Mouse (Mus musculus) MEL (cell line): Measurements from ENCODE around the gene Eif2a. TPM values are rescaled to one million over a fixed set of nuclear protein-coding genes. Genes with fewer than 3 reads are reported as not detected.

Experiments
- DNase-seq: peaks from one replicate; pipeline ENCODE4 v3.0.0; 2011; ENCODE audit warnings: low read depth, low spot score
- H3K27ac ChIP-seq: 2 replicates; pipeline ENCODE4 v1.5.1; 2012; ENCODE audit warnings: low read depth, mild to moderate bottlenecking, control low read depth, low read length, moderate library complexity; ENCODE audit not compliant: control insufficient read depth
- H3K27me3 ChIP-seq, 2 experiments: fragments of 150-350 bp in 1 of 2; sonication (generic) in 1 of 2; 2 replicates each; pipeline ENCODE4 v1.6.1; 2012; ENCODE audit warnings: low read length in 2 of 2, mild to moderate bottlenecking in 2 of 2, improper control_type of control experiment in 1 of 2, moderate library complexity in 1 of 2; ENCODE audit not compliant: insufficient read depth in 2 of 2, control insufficient read depth in 1 of 2
- H3K36me3 ChIP-seq, 2 experiments: 2 replicates each; pipeline ENCODE4 v1.6.1; 2012 to 2014; ENCODE audit warnings: low read length in 2 of 2, improper control_type of control experiment in 1 of 2, inconsistent platforms in 1 of 2, mild to moderate bottlenecking in 1 of 2; ENCODE audit not compliant: insufficient read depth in 2 of 2, control insufficient read depth in 1 of 2
- H3K4me1 ChIP-seq, 2 experiments: fragments of 150-350 bp in 1 of 2; sonication (generic) in 1 of 2; 2 replicates each; pipeline ENCODE4 v1.6.1; 2012; ENCODE audit warnings: low read length in 2 of 2, improper control_type of control experiment in 1 of 2, mild to moderate bottlenecking in 1 of 2; ENCODE audit not compliant: insufficient read depth in 2 of 2, control insufficient read depth in 1 of 2
- H3K4me3 ChIP-seq, 2 experiments: fragments of 150-350 bp in 1 of 2; sonication (generic) in 1 of 2; 2 replicates each; pipeline ENCODE4 v1.5.1; 2012; ENCODE audit warnings: low read depth in 2 of 2, low read length in 2 of 2, mild to moderate bottlenecking in 2 of 2, moderate library complexity in 2 of 2, control low read depth in 1 of 2, improper control_type of control experiment in 1 of 2; ENCODE audit not compliant: control insufficient read depth in 1 of 2, insufficient read depth in 1 of 2
- H3K79me2 ChIP-seq: 2 replicates; pipeline ENCODE4 v1.6.1; 2012; ENCODE audit warnings: mild to moderate bottlenecking, low read length, moderate library complexity; ENCODE audit not compliant: control insufficient read depth, poor library complexity, insufficient read depth
- H3K9ac ChIP-seq: 2 replicates; pipeline ENCODE4 v1.6.1; 2012; ENCODE audit warnings: low read depth, mild to moderate bottlenecking, control low read depth, low read length, moderate library complexity; ENCODE audit not compliant: control insufficient read depth, poor library complexity, severe bottlenecking
- H3K9me3 ChIP-seq: fragments of 150-350 bp; sonication (generic); replicated peaks from 2 replicates; pipeline ENCODE4 v1.6.1; 2012; ENCODE audit warnings: mild to moderate bottlenecking, low read length, improper control_type of control experiment, moderate library complexity; ENCODE audit not compliant: insufficient read depth
- BHLHE40 ChIP-seq: IDR thresholded peaks from 2 replicates; pipeline ENCODE4 v1.6.1; 2012; ENCODE audit warnings: low read depth, mild to moderate bottlenecking, inconsistent platforms, low read length, improper control_type of control experiment, borderline replicate concordance
- CHD1 ChIP-seq: IDR thresholded peaks from 2 replicates; pipeline ENCODE4 v1.6.1; 2012; ENCODE audit warnings: low read depth, mild to moderate bottlenecking, inconsistent platforms, low read length, improper control_type of control experiment
- CHD2 ChIP-seq: IDR thresholded peaks from 2 replicates; pipeline ENCODE4 v1.6.1; 2011; ENCODE audit warnings: low read length, improper control_type of control experiment
- ETS1 ChIP-seq: IDR thresholded peaks from 2 replicates; pipeline ENCODE4 v1.6.1; 2012; ENCODE audit warnings: low read depth, mild to moderate bottlenecking, inconsistent platforms, low read length, improper control_type of control experiment, moderate library complexity
- GABPA ChIP-seq: IDR thresholded peaks from 2 replicates; pipeline ENCODE4 v1.6.1; 2012; ENCODE audit warnings: low read depth, mild to moderate bottlenecking, inconsistent platforms, low read length, improper control_type of control experiment, moderate library complexity
- JUND ChIP-seq: IDR thresholded peaks from 2 replicates; pipeline ENCODE4 v1.6.1; 2011; ENCODE audit warnings: low read depth, mild to moderate bottlenecking, improper control_type of control experiment, low read length
- MAFK ChIP-seq: IDR thresholded peaks from 2 replicates; pipeline ENCODE4 v1.6.1; 2011; ENCODE audit warnings: low read depth, mild to moderate bottlenecking, low read length, improper control_type of control experiment, borderline replicate concordance
- MEF2A ChIP-seq: IDR thresholded peaks from 2 replicates; pipeline ENCODE4 v1.6.1; 2014; ENCODE audit warnings: low read depth, mild to moderate bottlenecking, inconsistent platforms, low read length, improper control_type of control experiment; ENCODE audit not compliant: poor library complexity, insufficient replicate concordance, severe bottlenecking; ENCODE audit errors: extremely low read depth
- MYB ChIP-seq: IDR thresholded peaks from 2 replicates; pipeline ENCODE4 v1.6.1; 2011; ENCODE audit warnings: mild to moderate bottlenecking, low read depth, low read length, improper control_type of control experiment
- MYC ChIP-seq: IDR thresholded peaks from 2 replicates; pipeline ENCODE4 v1.6.1; 2011; ENCODE audit warnings: low read depth, mild to moderate bottlenecking, low read length, improper control_type of control experiment, moderate library complexity
- NELFE ChIP-seq: IDR thresholded peaks from 2 replicates; pipeline ENCODE4 v1.6.1; 2011; ENCODE audit warnings: low read depth, low read length, improper control_type of control experiment
- NRF1 ChIP-seq: IDR thresholded peaks from 2 replicates; pipeline ENCODE4 v1.6.1; 2014; ENCODE audit warnings: low read depth, mild to moderate bottlenecking, inconsistent platforms, low read length, improper control_type of control experiment, moderate library complexity; ENCODE audit not compliant: poor library complexity, insufficient read depth, severe bottlenecking
- RCOR1 ChIP-seq: IDR thresholded peaks from 2 replicates; pipeline ENCODE4 v1.6.1; 2012; ENCODE audit warnings: low read depth, mild to moderate bottlenecking, inconsistent platforms, low read length, improper control_type of control experiment
- SMC3 ChIP-seq: IDR thresholded peaks from 2 replicates; pipeline ENCODE4 v1.6.1; 2011; ENCODE audit warnings: low read depth, low read length, improper control_type of control experiment
- UBTF ChIP-seq: IDR thresholded peaks from 2 replicates; pipeline ENCODE4 v1.6.1; 2012; ENCODE audit warnings: low read depth, mild to moderate bottlenecking, inconsistent platforms, low read length, improper control_type of control experiment, moderate library complexity, borderline replicate concordance; ENCODE audit not compliant: insufficient read depth
- USF2 ChIP-seq, 2 experiments: IDR thresholded peaks; 2 replicates each; pipeline ENCODE4 v1.6.1; 2011 to 2012; ENCODE audit warnings: improper control_type of control experiment in 2 of 2, low read length in 2 of 2, borderline replicate concordance in 1 of 2, inconsistent platforms in 1 of 2, low read depth in 1 of 2, mild to moderate bottlenecking in 1 of 2; ENCODE audit not compliant: insufficient read depth in 1 of 2
- ZKSCAN1 ChIP-seq: IDR thresholded peaks from 2 replicates; pipeline ENCODE4 v1.6.1; 2012; ENCODE audit warnings: low read depth, mild to moderate bottlenecking, inconsistent platforms, low read length, improper control_type of control experiment, moderate library complexity
- ZMIZ1 ChIP-seq: IDR thresholded peaks from 2 replicates; pipeline ENCODE4 v1.6.1; 2012; ENCODE audit warnings: low read depth, mild to moderate bottlenecking, inconsistent platforms, low read length, improper control_type of control experiment, moderate library complexity
- polyA plus RNA-seq, 2 experiments: library from polyadenylated mRNA; stranded (reverse) in 1 of 2; unstranded in 1 of 2; fragments of >175 nt in 1 of 2; fragments of >200 nt in 1 of 2; gene quantifications; 2 replicates each; pipeline versions ENCODE4 v1.2.1 to v1.2.4; 2012; ENCODE audit warnings: low replicate concordance in 2 of 2, low read depth in 1 of 2; ENCODE audit not compliant: insufficient read length in 2 of 2, insufficient read depth in 1 of 2, missing spikeins in 1 of 2
- total RNA-seq: library from RNA; depleted of rRNA; stranded (reverse); fragments of 300-350 nt; gene quantifications from 2 replicates; pipeline ENCODE4 v1.2.3, GENCODE M21; 2012

Eif2a gene
- total and polyA plus RNA-seq, 3 experiments = 67.3 to 192 (median 70.2) TPM

DNA sequence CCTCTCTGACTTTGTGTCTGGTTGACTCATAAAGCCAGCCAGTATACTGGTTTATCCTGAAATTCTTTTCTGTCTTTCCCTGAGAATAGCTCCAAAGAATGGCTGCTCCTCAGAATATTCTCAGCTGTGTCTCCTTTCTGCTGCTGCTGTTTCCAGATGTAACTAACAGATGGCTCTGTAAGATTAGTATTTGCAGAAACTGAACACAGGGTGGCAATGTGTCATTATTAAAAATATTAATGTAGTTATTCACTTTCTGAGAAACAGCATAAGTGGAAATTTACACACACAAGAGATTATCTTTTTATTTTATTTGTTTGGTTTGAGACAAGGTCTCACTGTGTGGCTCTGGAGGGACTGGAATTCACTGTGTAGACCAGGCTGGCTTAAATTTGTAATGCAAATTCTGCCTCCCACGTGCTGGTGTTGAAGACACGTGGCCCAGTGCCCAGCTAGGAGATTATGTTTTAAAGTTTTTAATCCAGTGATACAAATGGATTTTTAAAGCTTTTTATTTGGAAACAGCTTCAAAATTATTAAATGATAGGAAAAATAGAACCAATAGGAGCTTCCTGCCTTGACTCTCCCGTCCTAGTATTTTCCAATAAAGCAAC, 21.8 kb upstream of the Eif2a start (continued):
- no peak for TF ChIP-seq GABPA
- TF ChIP-seq NELFE = no peak
- 0 out of 2 replicates have a peak, but pooled peaks have one; percentile 18 for TF ChIP-seq BHLHE40
- no peak for TF ChIP-seq UBTF
- TF ChIP-seq NRF1 = no peak
- TF ChIP-seq JUND = no peak
- no peak for TF ChIP-seq ZMIZ1

DNA sequence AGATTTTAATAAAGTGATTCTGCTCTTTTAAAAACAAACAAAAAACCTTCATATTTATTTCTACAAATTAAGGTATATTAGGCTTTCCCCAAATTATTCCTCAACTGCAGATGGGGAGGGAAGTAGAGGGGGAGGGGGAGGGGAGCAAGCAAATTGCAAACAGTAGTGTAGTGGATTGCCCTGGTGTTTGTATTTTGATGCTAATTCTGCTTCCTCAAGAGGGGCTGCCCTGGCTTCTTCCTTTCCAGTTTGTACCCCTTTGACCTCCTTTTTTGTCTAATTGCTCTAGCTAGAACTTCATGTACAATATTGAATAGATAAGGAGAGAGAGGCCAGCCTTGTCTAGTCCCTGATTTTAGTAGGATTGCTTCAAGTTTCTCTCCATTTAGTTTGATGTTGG, 20.9 kb upstream of the Eif2a start:
- Histone ChIP-seq H3K9ac (no peak overlapping the region), H3K27me3 (no peaks in the 10 kb centered on the region), H3K27ac (no peak overlapping the region), H3K9me3 (no peaks in the 10 kb centered on the region), H3K4me3 (no peak overlapping the region), H3K36me3 (peaks cover 0 to 20% of the 10 kb centered on the region in 2 experiments; a peak in 2 of 4 replicates), H3K79me2 (no peaks in the 10 kb centered on the region), H3K4me1 (peaks cover 7 to 9% of the 10 kb centered on the region in 2 experiments)
- TF ChIP-seq USF2 (IDR thresholded peaks at IDR 0.05; ENCODE audit: borderline replicate concordance in 1 of 2, insufficient read depth in 1 of 2, low read depth in 1 of 2, low read length in 2 of 2) = no peak
- no peak for TF ChIP-seq ETS1
- TF ChIP-seq RCOR1 = no peak
- no peak for TF ChIP-seq CHD1
- no peak for TF ChIP-seq MEF2A
- TF ChIP-seq ZMIZ1 = no peak
- TF ChIP-seq MYC = no peak
- no peak for TF ChIP-seq MAFK
- no peak for TF ChIP-seq SMC3
- no peak for TF ChIP-seq ZKSCAN1
- TF ChIP-seq CHD2 = no peak
- no peak for TF ChIP-seq JUND
- TF ChIP-seq MYB = no peak
- no peak for TF ChIP-seq UBTF
- DNase-seq = no peak
